Mouse (Mus musculus): ENCODE results near the gene Xpnpep2. TPM values are rescaled to one million over a fixed set of nuclear protein-coding genes. Genes with fewer than 3 reads are reported as not detected.

Gene Xpnpep2
- total RNA-seq, 2 experiments from 2014 or later = 1.5 to 2.6 TPM

- no peak for DNase-seq
- intact Hi-C loops (cut with DNase I) = no loop called here
Observed at GRCm38 (mm10) chrX:48119294-48119693, 10.8 kb downstream of the Xpnpep2 start.

- intact Hi-C loops (cut with DNase I) = loop anchor here (2.0 to 5.0 kb wide), 3 partner anchors 24 to 132 kb away; no protein-coding TSS in a partner anchor
- peak; percentile 72 to 78 for DNase-seq
Observed at GRCm38 (mm10) chrX:48124132-48125071, 15.9 kb downstream of the Xpnpep2 start.

- no peak for DNase-seq
- intact Hi-C loops (cut with DNase I) = no loop called here
Observed at GRCm38 (mm10) chrX:48126903-48127476, 18.5 kb downstream of the Xpnpep2 start.

GRCm38 (mm10) chrX:48127502-48128218 is 19.1 kb downstream of the Xpnpep2 start:
- intact Hi-C loops (cut with DNase I) = no loop called here
- DNase-seq = no peak

GRCm38 (mm10) chrX:48129167-48129566 is 20.6 kb downstream of the Xpnpep2 start:
- DNase-seq = no peak
- intact Hi-C loops (cut with DNase I) = no loop called here

GRCm38 (mm10) chrX:48136935-48137334 is 28.4 kb downstream of the Xpnpep2 start:
- no peak for DNase-seq

GRCm38 (mm10) chrX:48138011-48138410 is 29.5 kb downstream of the Xpnpep2 start:
- DNase-seq = no peak
- intact Hi-C loops (cut with DNase I) = no loop called here

More at GRCm38 (mm10) chrX:48136935-48137334, 28.4 kb downstream of the Xpnpep2 start:
- intact Hi-C loops (cut with DNase I) = no loop called here

- intact Hi-C loops (cut with DNase I) = no loop called here
- no peak for DNase-seq
Observed at GRCm38 (mm10) chrX:48138539-48139275, 30.2 kb downstream of the Xpnpep2 start.

GRCm38 (mm10) chrX:48139368-48140285 is 31.1 kb downstream of the Xpnpep2 start:
- no peak for DNase-seq

GRCm38 (mm10) chrX:48140286-48140877 is 31.9 kb downstream of the Xpnpep2 start:
- intact Hi-C loops (cut with DNase I) = no loop called here
- DNase-seq = no peak

More at GRCm38 (mm10) chrX:48139368-48140285, 31.1 kb downstream of the Xpnpep2 start:
- intact Hi-C loops (cut with DNase I) = no loop called here

GRCm38 (mm10) chrX:48141481-48141880 is 33.0 kb downstream of the Xpnpep2 start:
- DNase-seq = no peak
- intact Hi-C loops (cut with DNase I) = no loop called here

GRCm38 (mm10) chrX:48143415-48144335 is 35.1 kb downstream of the Xpnpep2 start:
- DNase-seq = peak in 1 of 2 experiments; percentile 7
- intact Hi-C loops (cut with DNase I) = no loop called here

GRCm38 (mm10) chrX:48146262-48146661 is 37.7 kb downstream of the Xpnpep2 start, which contains the start of gene Sash3:
TSS of gene Sash3 (plus strand) at chrX:48146436.
- intact Hi-C loops (cut with DNase I) = no loop called here
- peak in 1 of 2 experiments; percentile 18 for DNase-seq

- no peak for DNase-seq
- intact Hi-C loops (cut with DNase I) = no loop called here
Observed at GRCm38 (mm10) chrX:48147226-48147625, 38.7 kb downstream of the Xpnpep2 start.

- DNase-seq = no peak
- intact Hi-C loops (cut with DNase I) = no loop called here
Observed at GRCm38 (mm10) chrX:48147741-48148186, 39.2 kb downstream of the Xpnpep2 start.

GRCm38 (mm10) chrX:48152106-48152505 is 43.6 kb downstream of the Xpnpep2 start:
- intact Hi-C loops (cut with DNase I) = no loop called here
- DNase-seq = no peak

- DNase-seq = no peak
- intact Hi-C loops (cut with DNase I) = no loop called here
Observed at GRCm38 (mm10) chrX:48153414-48153813, 44.9 kb downstream of the Xpnpep2 start.
